Mouse (Mus musculus) heart, adult 2 months (tissue): ENCODE data around the gene Myadml2.

Experiments used
- CTCF ChIP-seq: fragments of 200-600 bp; IDR thresholded peaks from 2 replicates; pipeline ENCODE4 v1.8.1; 2022; ENCODE audit warnings: antibody characterized with exemption, mild to moderate bottlenecking, moderate library complexity
- POLR2A ChIP-seq: fragments of 200-500 bp; IDR thresholded peaks from 2 replicates; pipeline ENCODE4 v1.6.1; 2011; ENCODE audit warnings: mild to moderate bottlenecking, low read depth, low read length, control low read depth; ENCODE audit not compliant: insufficient read depth

- TF ChIP-seq CTCF (peak; percentile 49), POLR2A (no peak)
These were observed 3.9 kb upstream of the Myadml2 start for GRCm38 (mm10) chr11:120651872-120652271.
